29 mouse cellular contexts compared by ENCODE assay signal in the genomic region with DNA sequence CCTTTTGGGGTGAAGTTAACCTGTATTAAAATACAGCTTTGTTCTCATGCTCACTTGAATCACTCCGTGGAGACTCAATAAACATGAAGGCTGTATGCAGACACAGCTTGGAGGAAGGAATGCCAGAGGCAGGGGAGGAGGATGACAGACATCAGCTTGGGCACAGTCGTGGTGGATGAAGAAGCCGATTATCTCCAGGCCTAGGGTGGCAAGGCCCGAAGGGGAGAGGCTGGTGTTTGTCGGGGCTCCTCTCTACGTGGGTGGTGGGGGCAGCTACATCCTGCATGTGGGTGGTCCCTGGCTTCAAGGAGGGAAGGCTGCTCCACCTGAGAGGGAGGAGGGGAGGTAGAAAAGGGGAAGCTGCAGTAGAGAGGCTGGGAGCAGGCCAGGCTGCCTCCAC.
DNase-seq lines count a peak whose midpoint lies in the region; ATAC-seq and TF ChIP-seq lines count a peak whose summit lies in the region.
"Had no signal": no experiment of that assay in that cellular context is flagged by ENCODE, and none has a peak within 500 bp of the region (broad histone marks: within the 10 kb centered on the region; RNA-seq: fewer than 3 reads in every experiment).

No protein-coding gene starts in this region.

- no peak for TF ChIP-seq CTCF in hindbrain, postnatal 0 days (IDR thresholded peaks at IDR 0.05; ENCODE audit: low read depth)

- H3K4me1 ChIP-seq in hindbrain, embryonic 10.5 days (replicated peaks) = peaks cover 9% of the 10 kb centered on the region
- H3K4me1 ChIP-seq in hindbrain, postnatal 0 days (ENCODE audit: insufficient read depth, low read length) = no peaks in the 10 kb centered on the region
- H3K4me1 ChIP-seq in embryonic facial prominence, embryonic 10.5 days = peaks cover 17% of the 10 kb centered on the region
- H3K4me1 ChIP-seq: embryonic facial prominence, embryonic 12.5 days; forebrain, embryonic 13.5 days; heart, embryonic 15.5 days had no signal

- no peaks in the 10 kb centered on the region for H3K36me3 ChIP-seq in hindbrain, embryonic 10.5 days
- no peaks in the 10 kb centered on the region for H3K36me3 ChIP-seq in hindbrain, postnatal 0 days (ENCODE audit: insufficient read depth, low read length)
- no peaks in the 10 kb centered on the region for H3K36me3 ChIP-seq in embryonic facial prominence, embryonic 10.5 days (replicated peaks)
- H3K36me3 ChIP-seq: embryonic facial prominence, embryonic 12.5 days; embryonic facial prominence, embryonic 15.5 days; G1E; heart, embryonic 15.5 days; hindbrain, embryonic 12.5 days; hindbrain, embryonic 15.5 days had no signal

- H3K4me2 ChIP-seq in hindbrain, postnatal 0 days (ENCODE audit: low read depth, low read length) = no peak overlapping the region
- H3K4me2 ChIP-seq: embryonic facial prominence, embryonic 12.5 days; embryonic facial prominence, embryonic 15.5 days; forebrain, embryonic 13.5 days; heart, embryonic 11.5 days; heart, embryonic 15.5 days; hindbrain, embryonic 12.5 days; hindbrain, embryonic 15.5 days had no signal

- 58% methylated on average over 6 of the region's 6 CpGs for WGBS in hindbrain, embryonic 10.5 days
- WGBS in hindbrain, postnatal 0 days = 48% methylated on average over 6 of the region's 6 CpGs
- 34% methylated on average over 6 of the region's 6 CpGs for WGBS in embryonic facial prominence, embryonic 10.5 days

- no peaks in the 10 kb centered on the region for H3K27me3 ChIP-seq in hindbrain, embryonic 10.5 days (ENCODE audit: insufficient read depth, poor library complexity, severe bottlenecking)
- no peaks in the 10 kb centered on the region for H3K27me3 ChIP-seq in hindbrain, postnatal 0 days (ENCODE audit: insufficient read depth, low read length)
- H3K27me3 ChIP-seq in embryonic facial prominence, embryonic 10.5 days (replicated peaks; ENCODE audit: low read depth, poor library complexity, severe bottlenecking) = no peaks in the 10 kb centered on the region
- H3K27me3 ChIP-seq: CH12.LX; embryonic facial prominence, embryonic 12.5 days; embryonic facial prominence, embryonic 15.5 days; forebrain, embryonic 13.5 days; heart, embryonic 15.5 days; hindbrain, embryonic 12.5 days; hindbrain, embryonic 15.5 days; Patski had no signal

- DNase-seq in frontal cortex, postnatal 25 days (ENCODE audit: low spot score in 2 of 2) = no peak
- DNase-seq in hindbrain, embryonic 10.5 days (ENCODE audit: low spot score) = no peak
- DNase-seq in hindbrain, postnatal 0 days (ENCODE audit: low spot score) = no peak
- DNase-seq in embryonic facial prominence, embryonic 10.5 days (ENCODE audit: low spot score) = no peak
- DNase-seq in yolk sac, embryonic 10.5 days (ENCODE audit: low spot score) = peak; percentile 7
- no peak for DNase-seq in retina, postnatal 1 day
- DNase-seq: adrenal gland, postnatal 10 days; adrenal gland, postnatal 36 days; B cell, adult 2 months; cerebellum, adult 18-20 months; cerebellum, adult 9-10 months; cerebellum, postnatal 14 days; gastrocnemius, postnatal 25 days; heart, adult 2 months; heart, postnatal 10 days; heart, postnatal 4 days had no signal

- H3K4me3 ChIP-seq in hindbrain, embryonic 10.5 days = no peak overlapping the region
- H3K4me3 ChIP-seq in hindbrain, postnatal 0 days (ENCODE audit: low read length) = no peak overlapping the region
- no peak overlapping the region for H3K4me3 ChIP-seq in embryonic facial prominence, embryonic 10.5 days
- H3K4me3 ChIP-seq: embryonic facial prominence, embryonic 12.5 days; embryonic facial prominence, embryonic 15.5 days; forebrain, embryonic 13.5 days; heart, adult 2 months; heart, embryonic 15.5 days; hindbrain, embryonic 12.5 days; hindbrain, embryonic 15.5 days had no signal

- no peaks in the 10 kb centered on the region for H3K9me3 ChIP-seq in hindbrain, embryonic 10.5 days
- H3K9me3 ChIP-seq in hindbrain, postnatal 0 days (ENCODE audit: low read length) = no peaks in the 10 kb centered on the region
- H3K9me3 ChIP-seq in embryonic facial prominence, embryonic 10.5 days = no peaks in the 10 kb centered on the region
- H3K9me3 ChIP-seq: embryonic facial prominence, embryonic 12.5 days; embryonic facial prominence, embryonic 15.5 days; forebrain, embryonic 13.5 days; heart, embryonic 15.5 days; hindbrain, embryonic 12.5 days; hindbrain, embryonic 15.5 days had no signal

- no peak overlapping the region for H3K9ac ChIP-seq in hindbrain, postnatal 0 days (replicated peaks; ENCODE audit: low read length)
- H3K9ac ChIP-seq: embryonic facial prominence, embryonic 12.5 days; embryonic facial prominence, embryonic 15.5 days; forebrain, embryonic 13.5 days; heart, embryonic 15.5 days; hindbrain, embryonic 12.5 days; hindbrain, embryonic 15.5 days had no signal

- ATAC-seq in frontal cortex, adult (ENCODE audit: low TSS enrichment) = peak; percentile 27; the same call in 1 of the 2 replicates
- no peak for ATAC-seq in hindbrain, postnatal 0 days
- ATAC-seq: forebrain, embryonic 13.5 days; forebrain, embryonic 16.5 days; intestine, embryonic 16.5 days; Patski had no signal

- H3K27ac ChIP-seq in hindbrain, embryonic 10.5 days = peak overlapping the region; percentile 56
- H3K27ac ChIP-seq in hindbrain, postnatal 0 days = no peak overlapping the region
- peak overlapping the region; percentile 57; the same call in 1 of the 2 replicates for H3K27ac ChIP-seq in embryonic facial prominence, embryonic 10.5 days (replicated peaks)
- H3K27ac ChIP-seq: embryonic facial prominence, embryonic 12.5 days; embryonic facial prominence, embryonic 15.5 days; forebrain, embryonic 13.5 days; heart, adult 2 months; heart, embryonic 15.5 days; hindbrain, embryonic 12.5 days; hindbrain, embryonic 15.5 days had no signal
